Mouse (Mus musculus) heart, postnatal 36 days (tissue): ENCODE results near the gene Junb. TPM values are rescaled to one million over a fixed set of nuclear protein-coding genes. Genes with fewer than 3 reads are reported as not detected.

Experiments used
- DNase-seq, 2 experiments: peaks; one replicate each; pipeline ENCODE4 v3.0.0; 2021 to 2022
- intact Hi-C: fragments of 180-260 bp; cut with DNase I; formaldehyde crosslinking; loops from one replicate; pipeline ENCODE4 v1.15.1; 2025
- total RNA-seq, 2 experiments: library from RNA; stranded (reverse); gene quantifications; 2 replicates each; pipeline ENCODE4 v1.2.3; 2021

The Junb gene
- total RNA-seq, 2 experiments from 2014 or later: 14.9 to 26.9 TPM

- intact Hi-C loops: loop anchor here (1.0 kb wide), 1 partner anchor 15 kb away; no protein-coding TSS in a partner anchor
- DNase-seq: peak; percentile 95 to 97
These were observed 11.3 kb upstream of the Junb start for GRCm38 (mm10) chr8:84989810-84990209.

- DNase-seq: peak in 1 of 2 experiments; percentile 62
- intact Hi-C loops: no loop called here
These were observed 10.8 kb upstream of the Junb start for GRCm38 (mm10) chr8:84989311-84989731.

- no peak for DNase-seq
- intact Hi-C loops: no loop called here
These were observed 9.4 kb upstream of the Junb start for GRCm38 (mm10) chr8:84987903-84988302.

GRCm38 (mm10) chr8:84987388-84987787, 8.9 kb upstream of the Junb start:
- no peak for DNase-seq
- intact Hi-C loops: no loop called here

GRCm38 (mm10) chr8:84986379-84986945, 7.9 kb upstream of the Junb start:
- no peak for DNase-seq
- intact Hi-C loops: no loop called here

GRCm38 (mm10) chr8:84985684-84986378, 7.3 kb upstream of the Junb start:
- peak; percentile 84 to 89 for DNase-seq
- intact Hi-C loops: no loop called here

GRCm38 (mm10) chr8:84985049-84985683, 6.6 kb upstream of the Junb start:
- intact Hi-C loops: no loop called here
- DNase-seq: no peak

GRCm38 (mm10) chr8:84984294-84985048, 6.0 kb upstream of the Junb start:
- no peak for DNase-seq
- intact Hi-C loops: loop anchor here (5.0 kb wide), 1 partner anchor 782 kb away; no protein-coding TSS in a partner anchor

- intact Hi-C loops: loop anchor here (5.0 kb wide), 1 partner anchor 780 kb away; no protein-coding TSS in a partner anchor
- DNase-seq: no peak
These were observed 4.0 kb upstream of the Junb start for GRCm38 (mm10) chr8:84982499-84983011.

GRCm38 (mm10) chr8:84981644-84982498, 3.4 kb upstream of the Junb start:
- no peak for DNase-seq
- intact Hi-C loops: loop anchor here (5.0 kb wide), 1 partner anchor 780 kb away; no protein-coding TSS in a partner anchor

GRCm38 (mm10) chr8:84980622-84981358, 2.3 kb upstream of the Junb start:
- peak; percentile 78 for DNase-seq
- intact Hi-C loops: loop anchor here (5.0 kb wide), 1 partner anchor 778 kb away; no protein-coding TSS in a partner anchor

- intact Hi-C loops: loop anchor here (5.0 kb wide), 3 partner anchors 47 to 778 kb away; partner anchors contain the start of genes Asna1, Ier2 and Trir
- DNase-seq: peak; percentile 90 to 95
These were observed 1.3 kb upstream of the Junb start for GRCm38 (mm10) chr8:84979599-84980421.

GRCm38 (mm10) chr8:84977435-84978247, 877 bp downstream of the Junb start:
- DNase-seq: peak; percentile 70 to 82
- intact Hi-C loops: loop anchor here (5.0 kb wide), 2 partner anchors 50 to 315 kb away; partner anchors contain the start of genes Asna1, Ier2 and Trir

- intact Hi-C loops: loop anchor here (5.0 kb wide), 2 partner anchors 50 to 315 kb away; partner anchors contain the start of genes Asna1, Ier2 and Trir
- no peak for DNase-seq
These were observed 1.6 kb downstream of the Junb start for GRCm38 (mm10) chr8:84976763-84977434.

GRCm38 (mm10) chr8:84976031-84976762, 2.3 kb downstream of the Junb start:
- DNase-seq: peak; percentile 96 to 98
- intact Hi-C loops: loop anchor here (5.0 kb wide), 2 partner anchors 51 to 314 kb away; partner anchors contain the start of genes Asna1, Ier2 and Trir
